In the genomic region with DNA sequence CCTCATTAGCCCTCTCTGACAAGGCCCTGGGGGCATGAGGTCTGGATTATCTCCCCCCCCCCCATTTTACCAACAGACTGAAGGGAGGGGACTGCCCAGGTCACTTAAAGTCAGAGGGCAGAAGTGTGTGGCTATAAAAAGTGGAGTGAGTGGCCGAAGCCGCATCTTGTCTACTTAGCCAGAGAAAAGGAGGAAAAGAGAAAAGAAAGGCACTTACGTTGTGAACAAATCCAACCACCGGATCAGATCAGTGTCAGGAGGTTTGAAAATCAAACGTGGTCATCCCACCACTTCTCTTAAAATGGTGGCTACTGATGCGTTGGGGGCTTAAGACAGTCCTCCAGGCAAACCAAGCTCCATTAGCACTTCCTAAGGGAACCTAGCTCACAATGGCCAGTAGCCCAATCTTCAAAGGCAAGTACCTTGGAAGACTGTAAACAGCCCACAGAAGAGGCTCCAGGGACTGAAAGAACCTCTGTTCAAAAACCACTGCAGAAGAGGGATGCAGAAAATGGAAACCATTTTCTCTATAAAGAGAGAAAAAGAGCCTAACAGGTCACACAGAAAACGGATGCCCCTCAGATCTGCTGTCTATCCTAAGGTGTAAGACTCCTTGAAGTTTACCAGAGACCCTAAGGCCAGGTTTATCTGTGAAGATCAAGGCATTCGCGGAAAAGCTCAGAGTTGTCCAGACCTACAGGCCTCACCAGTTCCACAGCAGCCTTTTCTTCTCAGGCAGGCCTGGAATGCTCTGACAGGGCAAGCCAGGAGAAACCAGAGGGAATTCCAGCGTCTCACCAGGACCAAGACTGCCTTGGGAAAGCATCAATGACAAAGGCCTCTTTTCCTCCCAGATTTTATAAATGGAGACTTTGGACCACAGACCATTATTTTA, we compare ENCODE assay signal across 8 mouse cellular contexts. TPM values are rescaled to one million over a fixed set of nuclear protein-coding genes. Genes with fewer than 3 reads are reported as not detected.
DNase-seq lines count a peak whose midpoint lies in the region; ATAC-seq and TF ChIP-seq lines count a peak whose summit lies in the region.

No protein-coding gene starts in this region.

- no peak for TF ChIP-seq EP300 in MEL (IDR thresholded peaks at IDR 0.05; ENCODE audit: low read depth in 1 of 2, low read length in 2 of 2)

- ATAC-seq in forebrain, embryonic 16.5 days, result no peak

- H3K79me2 ChIP-seq in MEL (ENCODE audit: control insufficient read depth, insufficient read depth, low read length, poor library complexity) (peaks cover 59% of the 10 kb centered on the region), macrophage (ENCODE audit: inconsistent target) (peaks cover 21% of the 10 kb centered on the region)

- no peak for TF ChIP-seq POLR2A in kidney, adult 2 months (IDR thresholded peaks at IDR 0.05; ENCODE audit: low read depth, low read length)
- TF ChIP-seq POLR2A in MEL (IDR thresholded peaks at IDR 0.05; ENCODE audit: control insufficient read depth in 1 of 2, insufficient read depth in 1 of 2, low read depth in 1 of 2, low read length in 2 of 2, poor library complexity in 1 of 2), result no peak; a peak in 1 of 4 replicates

- DNase-seq in kidney, adult 2 months, result no peak
- no peak for DNase-seq in kidney, postnatal 36 days
- peak; percentile 72 for DNase-seq in MEL (ENCODE audit: low read depth, low spot score)
- no peak for DNase-seq in right cerebral cortex, postnatal 25 days
- DNase-seq in urinary bladder, adult 2 months (ENCODE audit: low spot score), result no peak
- DNase-seq in cerebellum, adult 18-20 months, result no peak

- TF ChIP-seq CTCF in kidney, adult 2 months (conservative IDR thresholded peaks at IDR 0.05; ENCODE audit: insufficient read depth, insufficient read length, low read depth, low read length), result no peak
- TF ChIP-seq CTCF in MEL (IDR thresholded peaks at IDR 0.05 in 2 of 3, conservative IDR thresholded peaks at IDR 0.05 in 1 of 3; ENCODE audit: control insufficient read depth in 1 of 3, insufficient read depth in 1 of 3, low read depth in 2 of 3, low read length in 3 of 3, poor library complexity in 1 of 3, severe bottlenecking in 1 of 3), result no peak

- H3K4me2 ChIP-seq in forebrain, embryonic 16.5 days (ENCODE audit: low read length), result peak overlapping the region; percentile 85

- H3K4me3 ChIP-seq in kidney, adult 2 months (ENCODE audit: insufficient read depth, low read depth, low read length), result peak overlapping the region; percentile 67
- peak overlapping the region; percentile 45 to 54 for H3K4me3 ChIP-seq in MEL (ENCODE audit: control insufficient read depth in 1 of 2, insufficient read depth in 1 of 2, low read depth in 2 of 2, low read length in 2 of 2)
- peak overlapping the region; percentile 89 for H3K4me3 ChIP-seq in forebrain, embryonic 16.5 days (replicated peaks; ENCODE audit: low read length)
- no peak overlapping the region; the same call in 1 of the 2 replicates for H3K4me3 ChIP-seq in macrophage (ENCODE audit: inconsistent target)

- no peaks in the 10 kb centered on the region for H3K27me3 ChIP-seq in kidney, adult 2 months (replicated peaks; ENCODE audit: control insufficient read depth, insufficient read depth, low read length)
- H3K27me3 ChIP-seq in MEL (ENCODE audit: control insufficient read depth in 1 of 2, insufficient read depth in 2 of 2, low read length in 2 of 2), result no peaks in the 10 kb centered on the region
- no peaks in the 10 kb centered on the region for H3K27me3 ChIP-seq in forebrain, embryonic 16.5 days (replicated peaks; ENCODE audit: control insufficient read depth, insufficient read depth, low read length)

- peak overlapping the region; percentile 79 for H3K27ac ChIP-seq in kidney, adult 2 months (ENCODE audit: insufficient read depth, low read depth, low read length)
- H3K27ac ChIP-seq in MEL (ENCODE audit: control insufficient read depth, low read depth, low read length) (peak overlapping the region; percentile 99), macrophage (peak overlapping the region; percentile 89)
- peak overlapping the region; percentile 98 for H3K27ac ChIP-seq in forebrain, embryonic 16.5 days (ENCODE audit: low read length)

- H3K4me1 ChIP-seq in kidney, adult 2 months (ENCODE audit: control insufficient read depth, insufficient read depth, low read length), result peaks cover 25% of the 10 kb centered on the region
- H3K4me1 ChIP-seq in MEL (ENCODE audit: control insufficient read depth in 1 of 2, insufficient read depth in 2 of 2, low read length in 2 of 2), result peaks cover 3 to 11% of the 10 kb centered on the region in 2 experiments; a peak in 3 of 4 replicates
- peaks cover 31% of the 10 kb centered on the region for H3K4me1 ChIP-seq in forebrain, embryonic 16.5 days (replicated peaks; ENCODE audit: control insufficient read depth, insufficient read depth, low read length)

- no peaks in the 10 kb centered on the region for H3K9me3 ChIP-seq in MEL (replicated peaks; ENCODE audit: insufficient read depth, low read length)
- no peaks in the 10 kb centered on the region for H3K9me3 ChIP-seq in forebrain, embryonic 16.5 days (ENCODE audit: control insufficient read depth, low read length)

- TF ChIP-seq RAD21 in MEL (IDR thresholded peaks at IDR 0.05; ENCODE audit: low read depth, low read length), result no peak

- WGBS in kidney, adult 2 months, result 34% methylated on average over 10 of the region's 10 CpGs
- 7% methylated on average over 10 of the region's 10 CpGs for WGBS in forebrain, embryonic 16.5 days
- 60% methylated on average over 10 of the region's 10 CpGs for WGBS in macrophage (ENCODE audit: missing documents)

- H3K36me3 ChIP-seq in kidney, adult 2 months (ENCODE audit: control insufficient read depth, insufficient read depth, low read length), result no peaks in the 10 kb centered on the region
- H3K36me3 ChIP-seq in MEL (ENCODE audit: control insufficient read depth in 1 of 2, insufficient read depth in 2 of 2, low read length in 2 of 2) (peaks cover 5% of the 10 kb centered on the region in 2 experiments), macrophage (ENCODE audit: inconsistent target) (no peaks in the 10 kb centered on the region)
- no peaks in the 10 kb centered on the region for H3K36me3 ChIP-seq in forebrain, embryonic 16.5 days (ENCODE audit: control insufficient read depth, insufficient read depth)

- peak overlapping the region; percentile 91 for H3K9ac ChIP-seq in MEL (ENCODE audit: control insufficient read depth, low read depth, low read length, poor library complexity, severe bottlenecking)
- peak overlapping the region; percentile 100 for H3K9ac ChIP-seq in forebrain, embryonic 16.5 days (replicated peaks; ENCODE audit: low read depth, low read length)

TF ChIP-seq in MEL, 35 proteins besides CTCF, POLR2A, EP300 and RAD21:
- TF ChIP-seq TBP (IDR thresholded peaks at IDR 0.05; ENCODE audit: low read depth, low read length) (peak; percentile 64; the same call in 1 of the 2 replicates), CHD1 (IDR thresholded peaks at IDR 0.05; ENCODE audit: low read depth, low read length) (no peak), HCFC1 (IDR thresholded peaks at IDR 0.05; ENCODE audit: low read depth, low read length) (no peak)
TF ChIP-seq in MEL: peak in this region for 1.

RNA-seq across cellular contexts. Expression of a gene that starts 1.5 kb away (rescaled TPM):
- polyA plus RNA-seq in kidney, adult 2 months (2012; rRNA removed), result 40.5 and 43.7 TPM in 2 replicates
- 18.1 and 22.7 TPM in 2 replicates for total RNA-seq in MEL (2012; rRNA removed)
- polyA plus RNA-seq in MEL (2012; ENCODE audit: insufficient read depth in 1 of 2, insufficient read length in 2 of 2, low read depth in 1 of 2, low replicate concordance in 2 of 2, missing spikeins in 1 of 2) (10 to 100 TPM; 70.6 to 83.3 TPM), macrophage (2018) (24.4 to 30.0 TPM (median 27.9 TPM) in 3 replicates)
- polyA plus RNA-seq in forebrain, embryonic 16.5 days (2015; fragmentation: Nextera tagmentation; extraction: Ambion mirVana), result 36.4 and 41.4 TPM in 2 replicates
- 100 to 1,000 TPM in 19 of 26 experiments, 10 to 100 TPM in 7; 28.1 to 299 (median 129) TPM for total RNA-seq in macrophage (2018; cell fraction: chromatin; rRNA removed)
- total RNA-seq in macrophage (2018; cell fraction: cytosol; rRNA removed), result 10 to 100 TPM; 27.8 to 61.2 (median 49.8) TPM
- 100 to 1,000 TPM in 11 of 26 experiments, 10 to 100 TPM in 15; 30.5 to 188 (median 96.9) TPM for total RNA-seq in macrophage (2018; cell fraction: nucleus; rRNA removed)
- polyA plus RNA-seq in urinary bladder, adult 2 months (2012; rRNA removed), result 26.3 and 41.5 TPM in 2 replicates
